Mouse (Mus musculus) limb, embryonic 10.5 days (tissue): Measurements from ENCODE around the gene Gm20671. TPM values are rescaled to one million over a fixed set of nuclear protein-coding genes. Genes with fewer than 3 reads are reported as not detected.
"Not testable (repeated sequence)": the region's sequence is repeated elsewhere in the genome, so short reads cannot be mapped to it uniquely, and the experiment has no call there.

Experiments
- DNase-seq: peaks from one replicate; pipeline ENCODE4 v3.0.0-alpha.2; 2017; ENCODE audit warnings: low spot score
- H3K27ac ChIP-seq: fragments of 300-500 bp; sonication (generic); 2 replicates; pipeline ENCODE4 v1.5.1; 2016; ENCODE audit warnings: mild to moderate bottlenecking
- H3K27me3 ChIP-seq: fragments of 300-500 bp; sonication (generic); 2 replicates; pipeline ENCODE4 v1.6.1; 2016; ENCODE audit warnings: low read depth, mild to moderate bottlenecking; ENCODE audit not compliant: poor library complexity, severe bottlenecking
- H3K36me3 ChIP-seq: fragments of 300-500 bp; sonication (generic); 2 replicates; pipeline ENCODE4 v1.6.1; 2016; ENCODE audit warnings: mild to moderate bottlenecking, moderate library complexity
- H3K4me1 ChIP-seq: fragments of 300-500 bp; sonication (generic); 2 replicates; pipeline ENCODE4 v1.6.1; 2016
- H3K4me3 ChIP-seq: fragments of 300-500 bp; sonication (generic); 2 replicates; pipeline ENCODE4 v1.5.1; 2016; ENCODE audit warnings: mild to moderate bottlenecking, moderate library complexity
- H3K9me3 ChIP-seq: fragments of 300-500 bp; sonication (generic); replicated peaks from 2 replicates; pipeline ENCODE4 v1.6.1; 2016; ENCODE audit warnings: mild to moderate bottlenecking
- WGBS: fragments of 180-500 bp; shearing (Covaris S2); methylation state at CpG from one replicate; pipeline ENCODE4 v1.1.7; 2016; 5-methylcytosine and 5-hydroxymethylcytosine counted together
- polyA plus RNA-seq: library from polyadenylated mRNA; unstranded; fragments of >200 nt; fragmentation: Nextera tagmentation; extraction: Ambion mirVana; gene quantifications from 2 replicates; pipeline ENCODE4 v1.2.1, GENCODE M21; 2016

Gene Gm20671
- polyA plus RNA-seq, 1 experiment from 2014 or later = not detected

- H3K9me3 ChIP-seq, H3K4me3 ChIP-seq, H3K27ac ChIP-seq, H3K27me3 ChIP-seq, DNase-seq: not testable (repeated sequence)
- 92% methylated on average over 4 of the region's 4 CpGs for WGBS
- Histone ChIP-seq H3K36me3 (peaks cover 36% of the 10 kb centered on the region), H3K4me1 (peaks cover 19% of the 10 kb centered on the region)
These were observed 85.5 kb downstream of the Gm20671 start for GRCm38 (mm10) chr5:32741377-32741776.

GRCm38 (mm10) chr5:32740850-32741249 lies 86.1 kb downstream of the Gm20671 start:
- DNase-seq, H3K27me3 ChIP-seq, H3K4me3 ChIP-seq, H3K27ac ChIP-seq, H3K9me3 ChIP-seq: not testable (repeated sequence)
- 91% methylated on average over 8 of the region's 8 CpGs for WGBS
- Histone ChIP-seq H3K4me1 (peaks cover 14% of the 10 kb centered on the region), H3K36me3 (peaks cover 39% of the 10 kb centered on the region)

GRCm38 (mm10) chr5:32740138-32740537 lies 86.8 kb downstream of the Gm20671 start:
- H3K9me3 ChIP-seq = no peaks in the 10 kb centered on the region
- peaks cover 6% of the 10 kb centered on the region for H3K4me1 ChIP-seq
- H3K27ac ChIP-seq = no peak overlapping the region
- WGBS = 96% methylated on average over 3 of the region's 3 CpGs
- no peak for DNase-seq
- H3K36me3 ChIP-seq = peaks cover 45% of the 10 kb centered on the region
- H3K27me3 ChIP-seq = no peaks in the 10 kb centered on the region
- no peak overlapping the region for H3K4me3 ChIP-seq

- H3K36me3 ChIP-seq = peaks cover 52% of the 10 kb centered on the region
- not testable (repeated sequence) for H3K4me3 ChIP-seq, DNase-seq, H3K27me3 ChIP-seq, H3K4me1 ChIP-seq, H3K9me3 ChIP-seq, H3K27ac ChIP-seq
- 92% methylated on average over 3 of the region's 3 CpGs for WGBS
These were observed 90.1 kb downstream of the Gm20671 start for GRCm38 (mm10) chr5:32736770-32737169.

- no peak for DNase-seq
- Histone ChIP-seq H3K36me3 (peaks cover 49% of the 10 kb centered on the region), H3K4me1 (no peaks in the 10 kb centered on the region), H3K27me3 (no peaks in the 10 kb centered on the region), H3K4me3 (no peak overlapping the region), H3K27ac (no peak overlapping the region), H3K9me3 (peaks cover 2% of the 10 kb centered on the region; the same call in 1 of the 2 replicates)
- 90% methylated on average over 6 of the region's 6 CpGs for WGBS
These were observed 91.1 kb downstream of the Gm20671 start for GRCm38 (mm10) chr5:32735779-32736178.

- not testable (repeated sequence) for H3K4me3 ChIP-seq, H3K27me3 ChIP-seq, H3K27ac ChIP-seq, H3K9me3 ChIP-seq, DNase-seq, H3K4me1 ChIP-seq
- 95% methylated on average over 6 of the region's 6 CpGs for WGBS
- H3K36me3 ChIP-seq = peaks cover 46% of the 10 kb centered on the region
These were observed 93.0 kb downstream of the Gm20671 start for GRCm38 (mm10) chr5:32733892-32734291.

- Histone ChIP-seq H3K27ac (no peak overlapping the region), H3K4me1 (no peaks in the 10 kb centered on the region), H3K4me3 (no peak overlapping the region), H3K27me3 (no peaks in the 10 kb centered on the region), H3K36me3 (peaks cover 9% of the 10 kb centered on the region), H3K9me3 (peaks cover 2% of the 10 kb centered on the region; the same call in 1 of the 2 replicates)
- no peak for DNase-seq
- 87% methylated on average over 8 of the region's 8 CpGs for WGBS
These were observed 98.1 kb downstream of the Gm20671 start for GRCm38 (mm10) chr5:32728851-32729250.

GRCm38 (mm10) chr5:32728300-32728699 lies 98.6 kb downstream of the Gm20671 start:
- no peaks in the 10 kb centered on the region for H3K4me1 ChIP-seq
- no peaks in the 10 kb centered on the region for H3K27me3 ChIP-seq
- no peak overlapping the region for H3K4me3 ChIP-seq
- H3K9me3 ChIP-seq = peaks cover 2% of the 10 kb centered on the region; the same call in 1 of the 2 replicates
- DNase-seq = no peak
- no peak overlapping the region for H3K27ac ChIP-seq
- 88% methylated on average over 7 of the region's 7 CpGs for WGBS
- H3K36me3 ChIP-seq = peaks cover 4% of the 10 kb centered on the region

- H3K4me1 ChIP-seq, H3K4me3 ChIP-seq, H3K36me3 ChIP-seq, DNase-seq, H3K27ac ChIP-seq, H3K27me3 ChIP-seq, H3K9me3 ChIP-seq: not testable (repeated sequence)
- WGBS = 78% methylated on average over 3 of the region's 3 CpGs
These were observed 101.5 kb downstream of the Gm20671 start for GRCm38 (mm10) chr5:32725397-32725796.

- H3K36me3 ChIP-seq = no peaks in the 10 kb centered on the region
- no peak for DNase-seq
- peaks cover 2% of the 10 kb centered on the region; the same call in 1 of the 2 replicates for H3K9me3 ChIP-seq
- H3K27me3 ChIP-seq = no peaks in the 10 kb centered on the region
- H3K4me1 ChIP-seq = peaks cover under 1% of the 10 kb centered on the region
- WGBS = 88% methylated on average over 7 of the region's 7 CpGs
- no peak overlapping the region for H3K27ac ChIP-seq
- H3K4me3 ChIP-seq = no peak overlapping the region
These were observed 102.9 kb downstream of the Gm20671 start for GRCm38 (mm10) chr5:32723981-32724380.

GRCm38 (mm10) chr5:32722711-32723110 lies 104.2 kb downstream of the Gm20671 start:
- not testable (repeated sequence) for H3K4me3 ChIP-seq, H3K27ac ChIP-seq, H3K27me3 ChIP-seq, H3K4me1 ChIP-seq, DNase-seq, H3K36me3 ChIP-seq, H3K9me3 ChIP-seq
- 86% methylated on average over 8 of the region's 8 CpGs for WGBS

GRCm38 (mm10) chr5:32722263-32722662 lies 104.6 kb downstream of the Gm20671 start:
- no peak overlapping the region for H3K27ac ChIP-seq
- no peak for DNase-seq
- WGBS = 78% methylated on average over 7 of the region's 7 CpGs

GRCm38 (mm10) chr5:32721316-32721715 lies 105.6 kb downstream of the Gm20671 start:
- H3K4me1 ChIP-seq = peaks cover 3% of the 10 kb centered on the region
- H3K27ac ChIP-seq = no peak overlapping the region
- H3K4me3 ChIP-seq = no peak overlapping the region
- H3K9me3 ChIP-seq = peaks cover 2% of the 10 kb centered on the region; the same call in 1 of the 2 replicates
- no peaks in the 10 kb centered on the region for H3K36me3 ChIP-seq
- WGBS = 74% methylated on average over 3 of the region's 3 CpGs
- no peak for DNase-seq
- no peaks in the 10 kb centered on the region for H3K27me3 ChIP-seq

More at GRCm38 (mm10) chr5:32722263-32722662, 104.6 kb downstream of the Gm20671 start:
- Histone ChIP-seq H3K9me3 (peaks cover 2% of the 10 kb centered on the region; the same call in 1 of the 2 replicates), H3K27me3 (no peaks in the 10 kb centered on the region), H3K4me1 (peaks cover 3% of the 10 kb centered on the region), H3K36me3 (no peaks in the 10 kb centered on the region), H3K4me3 (no peak overlapping the region)

GRCm38 (mm10) chr5:32720416-32720815 lies 106.5 kb downstream of the Gm20671 start:
- Histone ChIP-seq H3K9me3 (peaks cover 2% of the 10 kb centered on the region; the same call in 1 of the 2 replicates), H3K27ac (no peak overlapping the region), H3K27me3 (no peaks in the 10 kb centered on the region), H3K4me3 (no peak overlapping the region), H3K36me3 (no peaks in the 10 kb centered on the region), H3K4me1 (peaks cover 3% of the 10 kb centered on the region)
- DNase-seq = no peak
- 84% methylated on average over 9 of the region's 9 CpGs for WGBS
